Mouse (Mus musculus): ENCODE results near the gene Kcnma1. TPM values are rescaled to one million over a fixed set of nuclear protein-coding genes. Genes with fewer than 3 reads are reported as not detected.
A peak's percentile ranks its signal among the peaks of the same experiment; 100 is the strongest.

Gene Kcnma1
- total and polyA plus RNA-seq, 3 experiments: not detected

DNA sequence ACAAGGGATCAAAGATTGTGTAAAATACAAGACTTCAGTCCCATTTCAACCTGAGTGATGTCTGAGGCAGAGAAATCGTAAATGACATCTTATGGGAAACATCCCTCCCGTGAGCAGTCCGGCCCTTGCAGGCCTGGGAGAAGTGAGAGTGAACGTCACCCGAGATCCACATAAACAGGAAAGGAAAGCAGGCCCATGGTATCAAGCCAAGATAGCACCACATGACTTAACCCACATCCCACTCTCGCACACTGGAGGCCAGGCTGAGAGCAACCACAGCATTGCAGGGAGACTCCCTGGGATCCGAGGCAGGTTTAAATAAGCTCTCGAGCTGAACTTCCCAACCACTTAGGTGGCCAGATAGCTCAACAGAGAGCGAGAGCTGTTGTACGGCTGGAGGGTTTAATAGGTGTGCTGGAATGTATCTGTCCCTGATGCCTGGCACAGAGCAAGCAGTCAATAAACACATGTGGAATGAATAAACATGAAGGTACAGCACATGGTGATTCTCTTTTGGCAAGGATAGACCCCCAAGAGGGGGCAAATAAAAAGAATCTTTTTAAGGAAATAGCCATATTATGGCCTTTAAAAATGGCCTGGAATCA lies 493.1 kb downstream of the Kcnma1 start:
- no peak for DNase-seq (ENCODE audit: low read depth, low spot score)
- Histone ChIP-seq H3K36me3 (ENCODE audit: control insufficient read depth in 1 of 2, insufficient read depth in 2 of 2, low read length in 2 of 2) (no peaks in the 10 kb centered on the region), H3K9ac (ENCODE audit: control insufficient read depth, low read depth, low read length, poor library complexity, severe bottlenecking) (no peak overlapping the region), H3K4me1 (ENCODE audit: control insufficient read depth in 1 of 2, insufficient read depth in 2 of 2, low read length in 2 of 2) (no peaks in the 10 kb centered on the region), H3K27me3 (ENCODE audit: control insufficient read depth in 1 of 2, insufficient read depth in 2 of 2, low read length in 2 of 2) (no peaks in the 10 kb centered on the region), H3K9me3 (replicated peaks; ENCODE audit: insufficient read depth, low read length) (no peaks in the 10 kb centered on the region), H3K27ac (ENCODE audit: control insufficient read depth, low read depth, low read length) (no peak overlapping the region), H3K79me2 (ENCODE audit: control insufficient read depth, insufficient read depth, low read length, poor library complexity) (no peaks in the 10 kb centered on the region), H3K4me3 (ENCODE audit: control insufficient read depth in 1 of 2, insufficient read depth in 1 of 2, low read depth in 2 of 2, low read length in 2 of 2) (no peak overlapping the region)
- TF ChIP-seq UBTF (IDR thresholded peaks at IDR 0.05; ENCODE audit: borderline replicate concordance, insufficient read depth, low read depth, low read length) (no peak), TCF12 (IDR thresholded peaks at IDR 0.05; ENCODE audit: low read depth, low read length) (no peak), TAL1 (IDR thresholded peaks at IDR 0.05; ENCODE audit: low read length) (no peak), CTCF (IDR thresholded peaks at IDR 0.05 in 2 of 3, conservative IDR thresholded peaks at IDR 0.05 in 1 of 3; ENCODE audit: control insufficient read depth in 1 of 3, insufficient read depth in 1 of 3, low read depth in 2 of 3, low read length in 3 of 3, poor library complexity in 1 of 3, severe bottlenecking in 1 of 3) (no peak), ZNF384 (IDR thresholded peaks at IDR 0.05; ENCODE audit: low read depth, low read length) (no peak), SIN3A (IDR thresholded peaks at IDR 0.05; ENCODE audit: low read length) (no peak), MXI1 (IDR thresholded peaks at IDR 0.05; ENCODE audit: low read depth, low read length) (no peak), TBP (IDR thresholded peaks at IDR 0.05; ENCODE audit: low read depth, low read length) (no peak), MAFK (IDR thresholded peaks at IDR 0.05; ENCODE audit: borderline replicate concordance, low read depth, low read length) (no peak), ZMIZ1 (IDR thresholded peaks at IDR 0.05; ENCODE audit: low read depth, low read length) (no peak), HCFC1 (IDR thresholded peaks at IDR 0.05; ENCODE audit: low read depth, low read length) (no peak), NELFE (IDR thresholded peaks at IDR 0.05; ENCODE audit: low read depth, low read length) (no peak), ELF1 (IDR thresholded peaks at IDR 0.05; ENCODE audit: low read depth, low read length) (no peak), CHD1 (IDR thresholded peaks at IDR 0.05; ENCODE audit: low read depth, low read length) (no peak)

GRCm38 (mm10) chr14:23517374-23517773 lies 496.9 kb downstream of the Kcnma1 start:
- Histone ChIP-seq H3K27me3 (ENCODE audit: control insufficient read depth in 1 of 2, insufficient read depth in 2 of 2, low read length in 2 of 2) (no peaks in the 10 kb centered on the region), H3K27ac (ENCODE audit: control insufficient read depth, low read depth, low read length) (no peak overlapping the region), H3K36me3 (ENCODE audit: control insufficient read depth in 1 of 2, insufficient read depth in 2 of 2, low read length in 2 of 2) (no peaks in the 10 kb centered on the region), H3K4me1 (ENCODE audit: control insufficient read depth in 1 of 2, insufficient read depth in 2 of 2, low read length in 2 of 2) (no peaks in the 10 kb centered on the region), H3K4me3 (ENCODE audit: control insufficient read depth in 1 of 2, insufficient read depth in 1 of 2, low read depth in 2 of 2, low read length in 2 of 2) (no peak overlapping the region), H3K79me2 (ENCODE audit: control insufficient read depth, insufficient read depth, low read length, poor library complexity) (no peaks in the 10 kb centered on the region), H3K9ac (ENCODE audit: control insufficient read depth, low read depth, low read length, poor library complexity, severe bottlenecking) (no peak overlapping the region), H3K9me3 (replicated peaks; ENCODE audit: insufficient read depth, low read length) (no peaks in the 10 kb centered on the region)
- peak; percentile 96 for TF ChIP-seq MAFK (IDR thresholded peaks at IDR 0.05; ENCODE audit: borderline replicate concordance, low read depth, low read length)
- no peak for TF ChIP-seq TCF12 (IDR thresholded peaks at IDR 0.05; ENCODE audit: low read depth, low read length)
- DNase-seq (ENCODE audit: low read depth, low spot score): no peak

- Histone ChIP-seq H3K27ac (ENCODE audit: control insufficient read depth, low read depth, low read length) (no peak overlapping the region), H3K27me3 (ENCODE audit: control insufficient read depth in 1 of 2, insufficient read depth in 2 of 2, low read length in 2 of 2) (no peaks in the 10 kb centered on the region; a peak in 1 of 4 replicates), H3K79me2 (ENCODE audit: control insufficient read depth, insufficient read depth, low read length, poor library complexity) (no peaks in the 10 kb centered on the region), H3K9ac (ENCODE audit: control insufficient read depth, low read depth, low read length, poor library complexity, severe bottlenecking) (no peak overlapping the region), H3K36me3 (ENCODE audit: control insufficient read depth in 1 of 2, insufficient read depth in 2 of 2, low read length in 2 of 2) (no peaks in the 10 kb centered on the region), H3K4me3 (ENCODE audit: control insufficient read depth in 1 of 2, insufficient read depth in 1 of 2, low read depth in 2 of 2, low read length in 2 of 2) (no peak overlapping the region), H3K9me3 (replicated peaks; ENCODE audit: insufficient read depth, low read length) (no peaks in the 10 kb centered on the region), H3K4me1 (ENCODE audit: control insufficient read depth in 1 of 2, insufficient read depth in 2 of 2, low read length in 2 of 2) (no peaks in the 10 kb centered on the region)
- DNase-seq (ENCODE audit: low read depth, low spot score): no peak
- no peak for TF ChIP-seq POLR2AphosphoS2 (IDR thresholded peaks at IDR 0.05; ENCODE audit: low read length)
Measured at GRCm38 (mm10) chr14:23509792-23510191, 504.5 kb downstream of the Kcnma1 start.

Measured in MEL (cell line).